Comparison of ENCODE assay signal across 15 mouse cellular contexts in the genomic region with DNA sequence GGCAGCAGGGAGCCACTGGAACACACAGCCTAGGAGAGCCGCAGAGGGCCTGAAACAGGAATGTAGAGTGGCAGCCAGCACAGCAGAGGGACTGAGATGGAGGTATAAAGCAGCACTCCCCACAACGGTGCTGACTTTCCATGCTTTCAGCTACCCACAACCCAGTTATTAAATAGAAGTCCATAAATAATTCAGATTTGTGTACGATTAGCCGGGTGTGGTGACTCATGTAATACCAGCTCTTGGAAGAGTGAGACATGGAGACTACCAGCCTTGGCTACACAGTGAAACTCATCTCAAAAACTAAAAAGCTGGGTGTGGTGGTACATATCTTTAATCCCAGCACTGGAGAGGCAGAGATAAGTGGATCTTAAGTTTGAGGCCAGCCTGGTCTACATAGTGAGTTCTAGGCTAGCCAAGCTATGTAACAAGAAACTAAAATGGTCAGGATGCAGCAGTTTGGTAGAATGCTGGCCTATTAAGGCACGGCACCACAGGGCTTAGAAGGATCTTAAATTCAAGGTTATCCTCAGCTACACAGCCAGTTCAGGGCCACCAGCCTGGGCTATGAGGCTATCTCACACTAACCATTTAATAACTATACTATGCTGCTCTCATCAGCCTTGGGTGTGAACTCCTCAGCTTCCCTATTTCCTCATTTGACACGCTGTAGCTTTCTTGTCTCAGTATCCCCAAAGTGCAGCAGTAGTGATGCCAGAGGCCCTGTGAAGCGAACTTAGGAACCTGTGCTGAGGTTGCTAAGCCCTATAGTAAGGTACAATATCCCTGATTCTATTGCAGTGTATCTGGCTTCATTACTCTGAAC. TPM values are rescaled to one million over a fixed set of nuclear protein-coding genes. Genes with fewer than 3 reads are reported as not detected.
DNase-seq lines count a peak whose midpoint lies in the region; ATAC-seq and TF ChIP-seq lines count a peak whose summit lies in the region.
"Had no signal": no experiment of that assay in that cellular context is flagged by ENCODE, and none has a peak within 500 bp of the region (broad histone marks: within the 10 kb centered on the region; RNA-seq: fewer than 3 reads in every experiment).

No protein-coding gene starts in this region.

- TF ChIP-seq EP300 in liver, postnatal 0 days (IDR thresholded peaks at IDR 0.05; ENCODE audit: low read depth) = no peak

- H3ac ChIP-seq in myocyte (ENCODE audit: control insufficient read depth, insufficient read length) = no peak overlapping the region

- no peaks in the 10 kb centered on the region for H3K9me3 ChIP-seq in heart, embryonic 11.5 days (replicated peaks; ENCODE audit: control insufficient read depth, low read length)
- no peaks in the 10 kb centered on the region for H3K9me3 ChIP-seq in liver, embryonic 12.5 days (replicated peaks)
- H3K9me3 ChIP-seq in liver, postnatal 0 days (ENCODE audit: low read length) = no peaks in the 10 kb centered on the region
- H3K9me3 ChIP-seq: neural tube, embryonic 12.5 days had no signal

- no peak overlapping the region for H3K9ac ChIP-seq in heart, embryonic 11.5 days (ENCODE audit: low read depth, low read length)
- H3K9ac ChIP-seq in liver, embryonic 12.5 days = no peak overlapping the region
- H3K9ac ChIP-seq in liver, postnatal 0 days (replicated peaks) = no peak overlapping the region

- no peak for TF ChIP-seq POLR2A in myocyte (IDR thresholded peaks at IDR 0.05; ENCODE audit: insufficient read length, low read depth)

- H3K4me3 ChIP-seq in heart, embryonic 11.5 days (ENCODE audit: low read depth, low read length) = 0 out of 2 replicates have a peak overlapping the region, but pooled peaks have one; percentile 75
- H3K4me3 ChIP-seq in liver, embryonic 12.5 days = no peak overlapping the region
- no peak overlapping the region for H3K4me3 ChIP-seq in liver, postnatal 0 days (ENCODE audit: low read depth, low read length)
- no peak overlapping the region for H3K4me3 ChIP-seq in myocyte

- TF ChIP-seq CTCF in liver, postnatal 0 days (IDR thresholded peaks at IDR 0.05; ENCODE audit: low read depth) = no peak

- H3K4me2 ChIP-seq in heart, embryonic 11.5 days = peak overlapping the region; percentile 79; the same call in 1 of the 2 replicates
- H3K4me2 ChIP-seq in liver, embryonic 12.5 days = no peak overlapping the region
- H3K4me2 ChIP-seq in liver, postnatal 0 days (ENCODE audit: low read depth, low read length) = no peak overlapping the region
- peak overlapping the region; percentile 75 for H3K4me2 ChIP-seq in myocyte (ENCODE audit: low read depth)

- ATAC-seq in heart, embryonic 11.5 days (replicated peaks; ENCODE audit: insufficient number of reproducible peaks, low FRiP score, low TSS enrichment) = no peak
- ATAC-seq in liver, embryonic 12.5 days = peak; percentile 46; the same call in 1 of the 2 replicates
- no peak for ATAC-seq in liver, postnatal 0 days

- peaks cover 23% of the 10 kb centered on the region for H3K4me1 ChIP-seq in heart, embryonic 11.5 days (ENCODE audit: control insufficient read depth, insufficient read depth, low read length)
- peaks cover 44% of the 10 kb centered on the region for H3K4me1 ChIP-seq in liver, embryonic 12.5 days
- H3K4me1 ChIP-seq in liver, postnatal 0 days (ENCODE audit: insufficient read depth) = peaks cover 6% of the 10 kb centered on the region

- H3K36me3 ChIP-seq in heart, embryonic 11.5 days (ENCODE audit: control insufficient read depth, insufficient read depth, low read length) = peaks cover 17% of the 10 kb centered on the region
- H3K36me3 ChIP-seq in liver, embryonic 12.5 days = peaks cover 42% of the 10 kb centered on the region
- H3K36me3 ChIP-seq in liver, postnatal 0 days (replicated peaks; ENCODE audit: insufficient read depth, low read length) = peaks cover 29% of the 10 kb centered on the region
- peaks cover 23% of the 10 kb centered on the region for H3K36me3 ChIP-seq in myocyte (ENCODE audit: control insufficient read depth, insufficient read depth)

- no peak for DNase-seq in heart, postnatal 4 days
- no peak for DNase-seq in liver, postnatal 0 days
- peak; percentile 52 for DNase-seq in NIH3T3 (ENCODE audit: low read depth)
- DNase-seq in spleen, postnatal 14 days (ENCODE audit: low spot score in 2 of 2) = no peak
- no peak for DNase-seq in thymus, postnatal 10 days (ENCODE audit: low spot score in 2 of 2)
- DNase-seq: adrenal gland, postnatal 10 days; cerebellum, adult 9-11 months; lung, postnatal 10 days; thymus, adult 2 months had no signal

- H3K27ac ChIP-seq in heart, embryonic 11.5 days (ENCODE audit: low read depth, low read length) = no peak overlapping the region
- no peak overlapping the region for H3K27ac ChIP-seq in liver, embryonic 12.5 days
- H3K27ac ChIP-seq in liver, postnatal 0 days (ENCODE audit: low read depth) = no peak overlapping the region

- no peaks in the 10 kb centered on the region for H3K27me3 ChIP-seq in heart, embryonic 11.5 days (ENCODE audit: control insufficient read depth, insufficient read depth, low read length)
- peaks cover 36% of the 10 kb centered on the region for H3K27me3 ChIP-seq in liver, embryonic 12.5 days (replicated peaks)
- H3K27me3 ChIP-seq in liver, postnatal 0 days (ENCODE audit: insufficient read depth, low read length) = no peaks in the 10 kb centered on the region
- no peaks in the 10 kb centered on the region for H3K27me3 ChIP-seq in myocyte (ENCODE audit: control insufficient read depth, insufficient read depth, insufficient read length)
- H3K27me3 ChIP-seq: neural tube, embryonic 12.5 days had no signal

- WGBS in heart, embryonic 11.5 days (ENCODE audit: insufficient replicate concordance) = 71% methylated on average over 7 of the region's 7 CpGs
- WGBS in liver, embryonic 12.5 days (ENCODE audit: insufficient replicate concordance) = 63% methylated on average over 7 of the region's 7 CpGs
- 75% methylated on average over 7 of the region's 7 CpGs for WGBS in liver, postnatal 0 days (ENCODE audit: insufficient replicate concordance)

- H3K79me2 ChIP-seq in myocyte (ENCODE audit: control insufficient read depth, insufficient read depth) = peaks cover 22% of the 10 kb centered on the region

TF ChIP-seq in myocyte, 11 proteins besides CTCF, POLR2A, EP300 and RAD21:
- TF ChIP-seq SRF (IDR thresholded peaks at IDR 0.05; ENCODE audit: control insufficient read depth, insufficient read length, low read depth) (no peak), POLR2AphosphoS2 (IDR thresholded peaks at IDR 0.05; ENCODE audit: insufficient read length, low read depth) (peak; percentile 56)

RNA-seq across cellular contexts. Expression of gene Zdhhc8, which starts 2.0 kb away (rescaled TPM):
- polyA plus RNA-seq in heart, embryonic 11.5 days (2014; fragmentation: Nextera tagmentation; extraction: Ambion mirVana) = 16.3 and 17.3 TPM in 2 replicates
- total RNA-seq in heart, postnatal 4 days (2021) = 10 to 100 TPM; 29.8 to 36.0 TPM
- polyA plus RNA-seq in liver, embryonic 12.5 days (2016; fragmentation: Nextera tagmentation; extraction: Ambion mirVana) = 4.3 and 4.9 TPM in 2 replicates
- 1.3 and 1.6 TPM in 2 replicates for polyA plus RNA-seq in liver, postnatal 0 days (2015; fragmentation: Nextera tagmentation; extraction: Ambion mirVana)
- 26.1 TPM for polyA plus RNA-seq in myocyte (2012; fragmentation: generic; extraction: Trizol)

RNA-seq across cellular contexts. Expression of gene Trmt2a, which starts 11.6 kb away (rescaled TPM):
- polyA plus RNA-seq in heart, embryonic 11.5 days (2014; fragmentation: Nextera tagmentation; extraction: Ambion mirVana) = 56.0 and 58.2 TPM in 2 replicates
- 10 to 100 TPM; 30.8 to 32.9 TPM for total RNA-seq in heart, postnatal 4 days (2021)
- 88.8 and 96.5 TPM in 2 replicates for polyA plus RNA-seq in liver, embryonic 12.5 days (2016; fragmentation: Nextera tagmentation; extraction: Ambion mirVana)
- 22.9 and 23.3 TPM in 2 replicates for polyA plus RNA-seq in liver, postnatal 0 days (2015; fragmentation: Nextera tagmentation; extraction: Ambion mirVana)
- polyA plus RNA-seq in myocyte (2012; fragmentation: generic; extraction: Trizol) = 47.8 TPM

RNA-seq across cellular contexts. Expression of gene Ranbp1, which starts 11.6 kb away (rescaled TPM):
- polyA plus RNA-seq in heart, embryonic 11.5 days (2014; fragmentation: Nextera tagmentation; extraction: Ambion mirVana) = 585 and 656 TPM in 2 replicates
- 100 to 1,000 TPM; 130 to 137 TPM for total RNA-seq in heart, postnatal 4 days (2021)
- polyA plus RNA-seq in liver, embryonic 12.5 days (2016; fragmentation: Nextera tagmentation; extraction: Ambion mirVana) = 595 and 610 TPM in 2 replicates
- polyA plus RNA-seq in liver, postnatal 0 days (2015; fragmentation: Nextera tagmentation; extraction: Ambion mirVana) = 156 and 160 TPM in 2 replicates
- polyA plus RNA-seq in myocyte (2012; fragmentation: generic; extraction: Trizol) = 150 TPM

RNA-seq across cellular contexts. Expression of gene Ccdc188, which starts 19.2 kb away (rescaled TPM):
- not detected in 2 replicates for polyA plus RNA-seq in heart, embryonic 11.5 days (2014; fragmentation: Nextera tagmentation; extraction: Ambion mirVana)
- not detected for total RNA-seq in heart, postnatal 4 days (2021)
- polyA plus RNA-seq in liver, embryonic 12.5 days (2016; fragmentation: Nextera tagmentation; extraction: Ambion mirVana) = not detected in 2 replicates
- polyA plus RNA-seq in liver, postnatal 0 days (2015; fragmentation: Nextera tagmentation; extraction: Ambion mirVana) = not detected in 2 replicates
- polyA plus RNA-seq in myocyte (2012; fragmentation: generic; extraction: Trizol) = not detected
- total RNA-seq: adrenal gland, postnatal 10 days; hematopoietic stem cell, adult 5-6 weeks; layer of hippocampus, adult 8-10 months had no signal
- polyA plus RNA-seq: neural tube, embryonic 12.5 days had no signal

RNA-seq across cellular contexts. Expression of gene Gm49776, which starts 21.2 kb away (rescaled TPM):
- 3.7 TPM in 1 of 2 replicates, not detected in the other for polyA plus RNA-seq in heart, embryonic 11.5 days (2014; fragmentation: Nextera tagmentation; extraction: Ambion mirVana)
- not detected for total RNA-seq in heart, postnatal 4 days (2021)
- 1.7 TPM in 1 of 2 replicates, not detected in the other for polyA plus RNA-seq in liver, embryonic 12.5 days (2016; fragmentation: Nextera tagmentation; extraction: Ambion mirVana)
- 1.1 TPM in 1 of 2 replicates, not detected in the other for polyA plus RNA-seq in liver, postnatal 0 days (2015; fragmentation: Nextera tagmentation; extraction: Ambion mirVana)
- 0.08 TPM for polyA plus RNA-seq in myocyte (2012; fragmentation: generic; extraction: Trizol)
- total RNA-seq: adrenal gland, postnatal 10 days; hematopoietic stem cell, adult 5-6 weeks; layer of hippocampus, adult 8-10 months had no signal
- polyA plus RNA-seq: thymus, adult 2 months had no signal

Comparison
In these comparisons a context has a peak if more than half of its experiments do, and no peak if none do; other contexts are left out.
1. H3K4me2 ChIP-seq: peak in heart, embryonic 11.5 days (single experiment) and myocyte (single experiment); none in liver, embryonic 12.5 days (single experiment) and liver, postnatal 0 days (single experiment).